Mouse (Mus musculus): Measurements from ENCODE around the gene Bcap31. TPM values are rescaled to one million over a fixed set of nuclear protein-coding genes. Genes with fewer than 3 reads are reported as not detected.

The Bcap31 gene
- polyA plus RNA-seq, 1 experiment from 2014 or later, result 188 TPM

GRCm38 (mm10) chrX:73672879-73673618 is 42.9 kb downstream of the Bcap31 start, which contains the start of gene Slc6a8:
Gene Slc6a8, plus strand, starts transcription at chrX:73673150.
- H3K36me3 ChIP-seq (ENCODE audit: control insufficient read depth, insufficient read depth), result no peaks in the 10 kb centered on the region
- H3K9ac ChIP-seq (ENCODE audit: low read length), result peak within 1 kb of the TSS; percentile 87
- H3K9me3 ChIP-seq (replicated peaks; ENCODE audit: control insufficient read depth, low read length), result no peaks in the 10 kb centered on the region
- H3K4me2 ChIP-seq (ENCODE audit: low read depth, low read length), result peak within 1 kb of the TSS; percentile 66
- H3K27ac ChIP-seq (ENCODE audit: low read length), result peak within 1 kb of the TSS; percentile 81
- ATAC-seq (replicated peaks; ENCODE audit: extremely low read depth, insufficient read depth, low FRiP score), result peak; percentile 77
- peak within 1 kb of the TSS; percentile 72 for H3K4me3 ChIP-seq (ENCODE audit: low read length)
- H3K4me1 ChIP-seq (ENCODE audit: control insufficient read depth, insufficient read depth, low read length), result peaks cover 9% of the 10 kb centered on the region; the same call in 1 of the 2 replicates
- 11% methylated on average over 47 of the region's 72 CpGs for WGBS
- H3K27me3 ChIP-seq (ENCODE audit: control insufficient read depth, insufficient read depth, low read length), result no peaks in the 10 kb centered on the region; the same call in 1 of the 2 replicates

GRCm38 (mm10) chrX:73672031-73672431 is 43.9 kb downstream of the Bcap31 start:
- Histone ChIP-seq H3K27ac (ENCODE audit: low read length) (no peak overlapping the region), H3K9ac (ENCODE audit: low read length) (no peak overlapping the region), H3K4me3 (ENCODE audit: low read length) (no peak overlapping the region), H3K4me2 (ENCODE audit: low read depth, low read length) (no peak overlapping the region), H3K9me3 (replicated peaks; ENCODE audit: control insufficient read depth, low read length) (no peaks in the 10 kb centered on the region), H3K36me3 (ENCODE audit: control insufficient read depth, insufficient read depth) (no peaks in the 10 kb centered on the region), H3K27me3 (ENCODE audit: control insufficient read depth, insufficient read depth, low read length) (no peaks in the 10 kb centered on the region; the same call in 1 of the 2 replicates), H3K4me1 (ENCODE audit: control insufficient read depth, insufficient read depth, low read length) (peaks cover 9% of the 10 kb centered on the region; the same call in 1 of the 2 replicates)
- WGBS, result 59% methylated on average over 4 of the region's 4 CpGs
- ATAC-seq (replicated peaks; ENCODE audit: extremely low read depth, insufficient read depth, low FRiP score), result 0 out of 2 replicates have a peak, but pooled peaks have one; percentile 26

GRCm38 (mm10) chrX:73663143-73663542 is 52.8 kb downstream of the Bcap31 start:
- no peak for ATAC-seq (replicated peaks; ENCODE audit: extremely low read depth, insufficient read depth, low FRiP score)
- Histone ChIP-seq H3K9me3 (replicated peaks; ENCODE audit: control insufficient read depth, low read length) (0 out of 2 replicates have a peak, but pooled peaks cover 3% of the 10 kb centered on the region), H3K36me3 (ENCODE audit: control insufficient read depth, insufficient read depth) (no peaks in the 10 kb centered on the region), H3K27me3 (ENCODE audit: control insufficient read depth, insufficient read depth, low read length) (no peaks in the 10 kb centered on the region), H3K9ac (ENCODE audit: low read length) (no peak overlapping the region), H3K4me3 (ENCODE audit: low read length) (no peak overlapping the region), H3K4me2 (ENCODE audit: low read depth, low read length) (no peak overlapping the region), H3K4me1 (ENCODE audit: control insufficient read depth, insufficient read depth, low read length) (no peaks in the 10 kb centered on the region; the same call in 1 of the 2 replicates), H3K27ac (ENCODE audit: low read length) (no peak overlapping the region)

- 80% methylated on average over 3 of the region's 3 CpGs for WGBS
- no peaks in the 10 kb centered on the region for H3K36me3 ChIP-seq (ENCODE audit: control insufficient read depth, insufficient read depth)
- no peaks in the 10 kb centered on the region; the same call in 1 of the 2 replicates for H3K4me1 ChIP-seq (ENCODE audit: control insufficient read depth, insufficient read depth, low read length)
- 0 out of 2 replicates have a peak, but pooled peaks cover 3% of the 10 kb centered on the region for H3K9me3 ChIP-seq (replicated peaks; ENCODE audit: control insufficient read depth, low read length)
- H3K27me3 ChIP-seq (ENCODE audit: control insufficient read depth, insufficient read depth, low read length), result no peaks in the 10 kb centered on the region
- H3K4me3 ChIP-seq (ENCODE audit: low read length), result peak overlapping the region; percentile 57
- H3K4me2 ChIP-seq (ENCODE audit: low read depth, low read length), result peak overlapping the region; percentile 80
- no peak for ATAC-seq (replicated peaks; ENCODE audit: extremely low read depth, insufficient read depth, low FRiP score)
- H3K27ac ChIP-seq (ENCODE audit: low read length), result no peak overlapping the region
- peak overlapping the region; percentile 70 for H3K9ac ChIP-seq (ENCODE audit: low read length)
Observed at GRCm38 (mm10) chrX:73660284-73660665, 55.7 kb downstream of the Bcap31 start.

GRCm38 (mm10) chrX:73659575-73660283 is 56.2 kb downstream of the Bcap31 start, which contains the start of gene Pnck:
Gene Pnck, minus strand, starts transcription at chrX:73660117.
- 16% methylated on average over 52 of the region's 57 CpGs for WGBS
- Histone ChIP-seq H3K4me3 (ENCODE audit: low read length) (peak within 1 kb of the TSS; percentile 57), H3K36me3 (ENCODE audit: control insufficient read depth, insufficient read depth) (no peaks in the 10 kb centered on the region), H3K4me2 (ENCODE audit: low read depth, low read length) (peak within 1 kb of the TSS; percentile 80), H3K27ac (ENCODE audit: low read length) (no peak within 1 kb of the TSS), H3K9me3 (replicated peaks; ENCODE audit: control insufficient read depth, low read length) (0 out of 2 replicates have a peak, but pooled peaks cover 3% of the 10 kb centered on the region), H3K9ac (ENCODE audit: low read length) (peak within 1 kb of the TSS; percentile 70), H3K4me1 (ENCODE audit: control insufficient read depth, insufficient read depth, low read length) (no peaks in the 10 kb centered on the region; the same call in 1 of the 2 replicates), H3K27me3 (ENCODE audit: control insufficient read depth, insufficient read depth, low read length) (no peaks in the 10 kb centered on the region)
- peak; percentile 42; the same call in 1 of the 2 replicates for ATAC-seq (replicated peaks; ENCODE audit: extremely low read depth, insufficient read depth, low FRiP score)

GRCm38 (mm10) chrX:73658936-73659574 is 56.9 kb downstream of the Bcap31 start:
- ATAC-seq (replicated peaks; ENCODE audit: extremely low read depth, insufficient read depth, low FRiP score), result peak; percentile 35; the same call in 1 of the 2 replicates
- no peaks in the 10 kb centered on the region for H3K36me3 ChIP-seq (ENCODE audit: control insufficient read depth, insufficient read depth)
- H3K4me3 ChIP-seq (ENCODE audit: low read length), result peak overlapping the region; percentile 57
- no peaks in the 10 kb centered on the region for H3K27me3 ChIP-seq (ENCODE audit: control insufficient read depth, insufficient read depth, low read length)
- H3K4me2 ChIP-seq (ENCODE audit: low read depth, low read length), result peak overlapping the region; percentile 80
- H3K27ac ChIP-seq (ENCODE audit: low read length), result no peak overlapping the region
- no peak overlapping the region for H3K9ac ChIP-seq (ENCODE audit: low read length)
- H3K4me1 ChIP-seq (ENCODE audit: control insufficient read depth, insufficient read depth, low read length), result no peaks in the 10 kb centered on the region; the same call in 1 of the 2 replicates
- WGBS, result 57% methylated on average over 13 of the region's 13 CpGs
- 0 out of 2 replicates have a peak, but pooled peaks cover 3% of the 10 kb centered on the region for H3K9me3 ChIP-seq (replicated peaks; ENCODE audit: control insufficient read depth, low read length)

GRCm38 (mm10) chrX:73658391-73658790 is 57.6 kb downstream of the Bcap31 start:
- Histone ChIP-seq H3K27me3 (ENCODE audit: control insufficient read depth, insufficient read depth, low read length) (no peaks in the 10 kb centered on the region), H3K27ac (ENCODE audit: low read length) (no peak overlapping the region), H3K9me3 (replicated peaks; ENCODE audit: control insufficient read depth, low read length) (0 out of 2 replicates have a peak, but pooled peaks cover 3% of the 10 kb centered on the region), H3K4me1 (ENCODE audit: control insufficient read depth, insufficient read depth, low read length) (no peaks in the 10 kb centered on the region; the same call in 1 of the 2 replicates), H3K36me3 (ENCODE audit: control insufficient read depth, insufficient read depth) (no peaks in the 10 kb centered on the region), H3K9ac (ENCODE audit: low read length) (no peak overlapping the region), H3K4me2 (ENCODE audit: low read depth, low read length) (no peak overlapping the region), H3K4me3 (ENCODE audit: low read length) (no peak overlapping the region)
- WGBS, result 48% methylated on average over 7 of the region's 7 CpGs
- ATAC-seq (replicated peaks; ENCODE audit: extremely low read depth, insufficient read depth, low FRiP score), result no peak

GRCm38 (mm10) chrX:73655529-73655928 is 60.4 kb downstream of the Bcap31 start:
- Histone ChIP-seq H3K4me2 (ENCODE audit: low read depth, low read length) (no peak overlapping the region), H3K27me3 (ENCODE audit: control insufficient read depth, insufficient read depth, low read length) (no peaks in the 10 kb centered on the region), H3K9ac (ENCODE audit: low read length) (no peak overlapping the region), H3K36me3 (ENCODE audit: control insufficient read depth, insufficient read depth) (no peaks in the 10 kb centered on the region), H3K9me3 (replicated peaks; ENCODE audit: control insufficient read depth, low read length) (no peaks in the 10 kb centered on the region), H3K4me3 (ENCODE audit: low read length) (no peak overlapping the region), H3K27ac (ENCODE audit: low read length) (no peak overlapping the region), H3K4me1 (ENCODE audit: control insufficient read depth, insufficient read depth, low read length) (no peaks in the 10 kb centered on the region; the same call in 1 of the 2 replicates)
- 40% methylated on average over 3 of the region's 3 CpGs for WGBS
- ATAC-seq (replicated peaks; ENCODE audit: extremely low read depth, insufficient read depth, low FRiP score), result no peak

Data from heart, embryonic 16.5 days (tissue).